Mouse (Mus musculus): ENCODE measurements around the gene Vav1. TPM values are rescaled to one million over a fixed set of nuclear protein-coding genes. Genes with fewer than 3 reads are reported as not detected.

Gene Vav1
- total RNA-seq, 2 experiments from 2014 or later: 4.2 to 5.4 TPM

- no peak for DNase-seq (ENCODE audit: low spot score in 2 of 2)
- intact Hi-C loops (cut with DNase I): no loop called here
Measured at GRCm38 (mm10) chr17:57359485-57360241, 80.8 kb downstream of the Vav1 start.

Other genes starting within 250 kb of the Vav1 start
- 100 to 1,000 TPM; 116 to 117 TPM for gene Khsrp, start 247.6 kb upstream of the Vav1 start, total RNA-seq (2021)
- not detected for gene Slc25a41, start 237.4 kb upstream of the Vav1 start, total RNA-seq (2021)
- 1 to 10 TPM in 1 of 2 experiments, not detected in 1; 1.6 TPM for gene Crb3, start 220.0 kb upstream of the Vav1 start, total RNA-seq (2021)
- gene Slc25a23, start 219.2 kb upstream of the Vav1 start, total RNA-seq (2021): 100 to 1,000 TPM; 361 to 364 TPM
- gene Dennd1c, start 200.6 kb upstream of the Vav1 start, total RNA-seq (2021): 1 to 10 TPM; 1.8 to 1.9 TPM
- 100 to 1,000 TPM; 671 to 695 TPM for gene Tubb4a, start 191.3 kb upstream of the Vav1 start, total RNA-seq (2021)
- under 1 TPM; 0.26 to 0.42 TPM for gene Tnfsf9, start 173.8 kb upstream of the Vav1 start, total RNA-seq (2021)
- not detected for gene Cd70, start 129.3 kb upstream of the Vav1 start, total RNA-seq (2021)
- gene Tnfsf14, start 84.9 kb upstream of the Vav1 start, total RNA-seq (2021): not detected
- gene C3, start 51.0 kb upstream of the Vav1 start, total RNA-seq (2021): under 1 TPM; 0.46 to 0.53 TPM
- gene Gpr108, start 30.7 kb upstream of the Vav1 start, total RNA-seq (2021): 10 to 100 TPM; 18.1 to 19.3 TPM
- gene Trip10, start 29.6 kb upstream of the Vav1 start, total RNA-seq (2021): 1 to 10 TPM; 8.1 to 9.2 TPM
- 1 to 10 TPM; 5.3 to 7.0 TPM for gene Adgre1, start 79.6 kb downstream of the Vav1 start, total RNA-seq (2021)